Mouse (Mus musculus) layer of hippocampus, adult 8-10 months (tissue): ENCODE data around the gene Cisd3. TPM values are rescaled to one million over a fixed set of nuclear protein-coding genes. Genes with fewer than 3 reads are reported as not detected.
"Not testable (repeated sequence)": the region's sequence is repeated elsewhere in the genome, so short reads cannot be mapped to it uniquely, and the experiment has no call there.

Experiments used
- DNase-seq, 2 experiments: peaks; one replicate each; pipeline ENCODE4 v3.0.0; 2022; ENCODE audit warnings: low spot score in 2 of 2
- total RNA-seq, 4 experiments: library from RNA; stranded (reverse); gene quantifications; 2 replicates each; pipeline ENCODE4 v1.2.4; 2022

Gene Cisd3
- total RNA-seq, 4 experiments from 2014 or later: 45.2 to 60.0 (median 56.7) TPM

DNA sequence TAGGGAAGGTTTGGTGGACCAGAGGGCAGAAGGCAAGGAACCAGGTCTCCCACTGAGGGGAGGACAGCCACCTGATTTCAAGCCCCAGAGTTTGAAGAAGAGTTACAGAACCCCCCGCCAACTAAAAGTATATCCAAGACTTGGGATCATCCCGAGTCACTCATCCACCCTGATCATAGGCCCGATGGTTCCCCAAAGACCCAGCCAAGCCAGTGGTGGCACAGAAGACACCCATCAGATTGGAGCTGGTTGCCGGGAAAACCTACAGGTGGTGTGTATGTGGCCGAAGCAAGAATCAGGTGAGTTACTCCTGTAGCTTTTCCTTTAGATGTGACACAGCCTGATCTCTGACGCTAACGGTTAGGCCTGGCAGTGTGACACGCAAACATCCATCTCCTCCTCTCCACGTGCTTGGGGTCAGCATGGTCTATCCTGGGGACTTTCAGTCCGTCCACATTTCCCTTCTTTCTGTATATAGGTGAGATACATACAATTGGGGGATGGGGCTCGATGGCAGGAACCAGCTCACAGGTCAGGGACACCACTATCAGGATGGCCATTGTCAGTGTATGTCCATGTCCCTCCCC lies 789 bp downstream of the Cisd3 start:
- no peak for DNase-seq

DNA sequence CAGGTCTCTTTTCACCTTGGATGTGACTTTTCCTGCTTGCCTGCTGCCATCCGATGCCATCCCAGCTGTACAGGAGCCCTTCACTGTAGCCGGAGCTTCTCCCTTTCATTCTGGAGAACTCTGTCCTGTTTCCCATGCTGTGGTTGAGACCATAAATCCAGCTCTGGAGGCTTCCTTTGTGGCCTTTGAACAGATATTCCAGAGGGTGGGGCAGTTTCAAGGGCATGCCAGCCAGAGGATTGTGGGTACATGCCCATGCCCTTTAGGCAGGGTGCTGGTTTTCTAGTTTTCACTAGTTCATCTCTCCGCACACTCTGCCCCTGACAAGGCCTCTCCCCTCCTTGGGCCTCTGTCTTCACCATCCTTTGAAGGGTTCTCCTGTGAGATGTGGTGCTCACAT lies 1.4 kb downstream of the Cisd3 start:
- DNase-seq: no peak

DNA sequence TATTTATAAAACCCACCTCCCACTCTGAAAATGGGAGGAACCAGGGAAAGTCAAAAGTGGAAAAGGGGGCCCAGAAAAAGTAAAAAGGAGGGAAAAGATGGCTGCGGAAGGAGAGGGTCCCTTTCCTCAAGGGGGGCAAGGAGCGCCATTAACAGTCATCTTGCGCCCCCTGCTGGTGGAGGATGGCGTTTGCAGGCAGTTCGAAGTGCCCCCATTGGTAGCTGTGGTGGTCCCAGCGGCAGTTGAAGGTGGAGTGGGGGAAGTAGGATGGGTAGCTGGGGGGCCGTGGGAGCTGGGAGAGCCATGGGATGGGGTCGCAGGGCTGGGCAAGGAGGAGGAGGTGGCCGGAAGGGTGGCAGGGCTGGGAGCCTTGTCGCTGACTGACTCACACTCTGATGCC lies 4.2 kb downstream of the Cisd3 start:
- DNase-seq: peak in 1 of 2 experiments; percentile 58

DNA sequence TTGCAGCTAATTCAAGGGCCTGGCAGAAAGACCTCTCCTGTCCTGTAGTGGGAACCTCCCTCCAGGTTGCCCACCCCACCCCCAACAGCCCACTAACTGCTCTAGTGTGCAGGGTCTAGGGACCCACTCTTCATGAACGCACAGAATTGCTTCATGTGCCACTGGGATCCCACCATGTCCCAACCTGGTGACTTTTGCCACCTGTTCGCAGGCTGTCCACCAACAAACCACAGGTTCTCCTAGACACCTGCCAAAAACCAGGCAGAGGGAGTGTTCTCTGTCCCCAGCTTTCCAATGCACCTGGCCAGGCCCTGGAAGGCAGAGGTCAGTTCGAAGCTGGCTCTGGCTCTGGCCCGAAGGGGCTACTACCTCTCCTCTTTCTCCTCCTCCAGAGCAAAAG lies 8.8 kb downstream of the Cisd3 start:
- no peak for DNase-seq

DNA sequence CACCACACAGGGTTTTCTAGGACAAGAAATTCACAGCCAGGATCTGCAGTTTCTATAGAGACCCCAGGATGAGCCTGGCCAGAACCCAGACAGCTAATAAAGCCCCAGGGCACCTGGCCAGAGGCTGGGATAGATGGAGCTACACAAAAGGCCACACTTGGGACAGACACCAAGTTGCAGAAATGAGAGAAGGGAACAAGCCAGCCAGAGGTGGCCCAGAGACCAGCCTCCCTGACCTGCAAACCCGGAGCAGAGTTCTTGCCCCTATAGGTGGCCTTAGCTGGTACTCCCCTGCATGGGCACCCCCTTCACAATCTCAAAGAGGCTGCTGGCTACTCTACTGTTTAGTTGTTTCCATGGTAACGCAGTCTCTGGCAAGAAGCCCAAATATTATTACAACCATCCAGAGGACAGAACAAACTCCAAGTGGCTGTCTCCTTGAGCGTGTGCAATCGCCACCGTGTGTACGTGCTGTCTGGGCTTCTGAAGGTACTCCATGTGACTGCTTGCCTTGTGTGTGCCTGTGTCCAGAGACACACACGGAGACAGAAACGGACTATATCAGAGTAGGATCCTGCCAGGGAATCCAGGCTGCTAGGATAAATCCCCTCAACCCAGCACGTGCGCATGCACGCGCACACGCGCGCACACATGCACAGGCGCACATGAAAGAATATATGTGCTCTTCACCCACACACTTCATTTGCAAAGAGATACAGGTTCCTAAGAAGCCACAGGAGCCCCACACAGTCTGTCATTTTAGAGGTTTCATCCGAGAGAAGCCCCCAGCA lies 9.5 kb downstream of the Cisd3 start:
- DNase-seq: peak; percentile 58 to 67

DNA sequence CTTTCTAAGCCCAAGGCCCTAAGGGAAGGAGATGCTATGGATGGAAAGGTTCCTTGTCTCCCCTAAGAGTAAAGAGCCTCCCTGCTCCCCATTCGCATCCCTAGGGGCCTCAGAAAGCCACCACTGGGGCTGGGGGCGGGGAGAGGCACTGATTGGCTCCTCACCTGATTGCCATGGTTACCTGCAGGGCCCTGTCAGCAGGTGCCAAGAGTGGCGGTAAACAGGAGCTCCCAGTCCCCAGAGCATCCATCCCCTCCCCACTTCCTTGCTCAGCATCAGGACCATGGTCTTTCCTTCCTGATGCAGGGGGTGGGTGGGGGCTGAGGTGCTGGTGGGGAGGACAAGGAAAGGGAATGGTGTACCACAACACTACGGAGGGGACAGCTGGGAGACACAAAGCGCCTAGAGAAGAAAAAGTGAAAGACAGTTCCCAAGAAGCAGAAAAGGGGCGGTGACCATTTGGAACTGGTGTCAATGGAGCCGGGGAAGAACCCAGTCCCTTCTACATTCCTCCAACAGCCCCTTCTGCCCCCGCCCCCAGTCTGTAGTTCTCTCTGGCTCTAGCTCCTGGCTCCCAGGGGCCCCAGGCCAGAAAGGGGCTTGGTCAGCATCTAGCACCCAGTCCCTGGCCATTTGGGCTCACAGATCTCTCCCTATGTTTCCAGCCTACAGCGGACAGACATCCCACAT lies 10.2 kb downstream of the Cisd3 start:
- no peak for DNase-seq

DNA sequence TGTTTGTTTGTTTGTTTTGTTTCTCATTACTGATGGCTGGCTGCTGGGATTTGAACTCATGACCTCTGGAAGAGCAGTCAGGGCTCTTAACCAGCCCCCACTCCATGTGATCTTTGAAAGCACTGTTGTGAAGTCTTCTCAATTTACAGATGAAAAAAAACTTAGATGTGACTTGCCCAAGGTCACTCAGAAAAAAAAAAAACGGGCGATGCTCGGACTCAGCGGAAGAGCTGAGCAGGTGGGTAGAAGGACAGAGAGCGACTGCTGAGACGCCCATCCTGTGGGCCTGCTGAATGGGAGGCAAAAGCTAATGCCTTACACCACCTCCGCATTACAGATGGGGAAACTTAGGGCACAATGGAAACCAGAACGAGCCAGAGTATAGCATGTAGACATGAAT lies 11.0 kb downstream of the Cisd3 start:
- DNase-seq: no peak

DNA sequence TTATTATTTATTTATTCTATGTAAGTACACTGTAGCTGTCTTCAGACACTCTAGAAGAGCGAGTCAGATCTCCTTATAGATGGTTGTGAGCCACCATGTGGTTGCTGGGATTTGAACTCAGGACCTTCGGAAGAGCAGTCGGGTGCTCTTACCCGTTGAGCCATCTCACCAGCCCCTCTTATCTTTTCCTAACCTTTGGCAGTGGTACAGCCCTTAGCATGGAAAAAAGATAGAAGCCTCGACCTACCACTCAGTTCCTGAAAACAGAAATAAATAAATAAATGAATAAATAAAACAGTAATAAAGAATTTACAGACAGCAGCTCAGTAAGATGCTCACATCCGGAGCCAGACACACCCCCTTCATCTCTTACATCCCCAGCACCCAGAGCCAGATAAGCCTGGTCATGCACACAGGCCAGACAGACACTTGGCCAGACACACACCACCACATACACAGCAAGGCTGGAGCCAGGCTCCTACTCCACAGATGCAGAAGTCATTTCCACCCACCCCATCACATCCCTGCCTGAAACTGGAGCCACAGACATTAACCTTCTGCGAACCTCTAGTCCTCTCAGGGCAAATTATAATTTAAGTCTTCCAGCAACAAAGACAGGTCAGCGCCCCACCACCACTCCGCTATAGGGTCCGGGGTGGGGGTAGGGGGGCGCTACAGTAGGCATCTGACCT lies 11.7 kb downstream of the Cisd3 start:
- no peak for DNase-seq

DNA sequence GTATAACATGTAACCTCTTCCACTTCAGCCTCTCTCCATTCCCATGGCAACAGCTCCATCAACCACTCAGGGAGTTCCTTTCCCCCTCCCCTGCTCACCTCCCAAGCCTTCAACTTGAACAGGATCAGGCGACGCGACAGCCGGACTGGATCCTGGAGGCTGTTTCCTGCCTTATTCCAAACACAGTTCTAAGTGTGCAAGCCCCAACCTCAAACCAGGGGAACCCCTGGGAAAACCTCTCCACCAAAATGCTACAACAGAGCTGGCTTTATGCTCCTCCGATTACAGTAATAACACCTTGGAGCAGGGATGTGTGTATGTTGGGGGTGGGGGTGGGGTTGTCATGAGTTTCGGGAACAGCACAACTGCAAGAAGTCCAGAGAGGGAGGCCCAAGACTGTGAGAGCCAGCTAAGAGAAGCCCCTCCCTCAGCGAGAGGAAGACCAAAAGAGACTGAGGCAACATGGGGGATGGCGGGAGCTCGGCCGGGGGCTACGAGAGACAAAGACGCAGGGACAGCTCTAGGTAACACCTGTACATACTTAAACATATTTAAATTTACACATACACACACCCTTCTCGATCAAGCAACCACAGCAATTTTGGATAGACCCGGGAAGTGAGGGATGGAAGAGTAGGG lies 12.4 kb downstream of the Cisd3 start:
- DNase-seq: no peak

DNA sequence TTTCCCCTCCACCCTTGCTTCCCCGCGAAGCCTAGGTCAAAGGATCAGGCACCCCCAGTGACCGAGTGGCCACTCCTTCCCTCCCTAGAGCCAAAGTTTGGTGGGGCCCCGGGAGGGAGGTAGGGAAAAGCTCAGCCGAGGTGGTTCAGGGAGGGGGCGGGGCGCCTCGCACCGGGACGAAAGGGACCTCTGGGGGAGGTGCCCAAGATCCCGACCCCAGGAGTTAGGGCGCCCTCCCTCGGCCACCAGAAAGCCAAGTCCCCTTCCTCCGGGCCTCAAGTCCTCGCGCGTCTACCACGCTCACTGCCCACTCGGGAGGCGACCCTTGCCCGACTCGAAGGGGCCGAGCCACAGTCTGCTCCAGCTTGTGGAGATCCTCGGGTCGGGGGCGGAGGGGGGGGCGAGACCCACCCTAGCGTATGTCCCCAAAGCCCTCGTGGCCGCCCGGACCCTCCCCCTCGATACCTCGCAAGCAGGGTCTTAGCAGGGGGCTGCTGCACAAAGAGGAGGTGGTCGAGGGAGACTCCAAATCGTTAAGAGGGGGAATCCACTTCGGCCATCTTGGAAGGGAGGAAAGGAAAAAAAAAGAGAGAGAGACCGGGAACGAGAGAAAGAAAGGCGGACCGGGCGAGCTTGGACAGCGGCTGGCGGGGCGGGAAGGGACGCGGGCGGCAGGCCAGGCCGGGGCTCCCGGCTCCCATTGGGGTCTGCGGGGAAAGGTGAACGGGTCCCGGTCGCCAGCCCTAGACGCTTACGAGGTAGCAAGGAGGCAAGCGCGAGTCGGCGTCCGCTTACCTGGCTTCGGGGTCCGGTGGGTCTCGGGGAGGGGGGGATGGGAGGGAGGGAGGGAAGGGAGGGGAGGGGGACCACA lies 13.3 kb downstream of the Cisd3 start:
- DNase-seq: no peak

DNA sequence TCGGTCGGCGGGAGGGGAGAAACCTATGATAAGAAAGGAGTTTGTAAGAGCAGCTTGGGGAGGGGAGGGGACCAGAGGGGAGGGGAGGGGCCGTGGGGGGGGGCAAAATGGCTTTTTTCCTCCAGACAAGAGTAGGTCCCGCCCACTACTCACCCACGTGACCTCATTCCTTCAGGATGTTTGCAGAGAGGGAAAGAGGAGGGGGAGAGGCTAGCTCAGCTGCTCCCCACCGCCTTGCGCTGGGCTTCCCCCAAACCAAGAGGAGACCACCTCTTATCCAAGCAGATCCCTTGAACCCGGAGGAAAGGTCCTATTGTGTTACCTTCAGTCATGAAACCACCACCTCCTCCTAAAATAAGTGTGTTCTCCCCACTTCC lies 14.0 kb downstream of the Cisd3 start:
- peak; percentile 72 to 73 for DNase-seq

DNA sequence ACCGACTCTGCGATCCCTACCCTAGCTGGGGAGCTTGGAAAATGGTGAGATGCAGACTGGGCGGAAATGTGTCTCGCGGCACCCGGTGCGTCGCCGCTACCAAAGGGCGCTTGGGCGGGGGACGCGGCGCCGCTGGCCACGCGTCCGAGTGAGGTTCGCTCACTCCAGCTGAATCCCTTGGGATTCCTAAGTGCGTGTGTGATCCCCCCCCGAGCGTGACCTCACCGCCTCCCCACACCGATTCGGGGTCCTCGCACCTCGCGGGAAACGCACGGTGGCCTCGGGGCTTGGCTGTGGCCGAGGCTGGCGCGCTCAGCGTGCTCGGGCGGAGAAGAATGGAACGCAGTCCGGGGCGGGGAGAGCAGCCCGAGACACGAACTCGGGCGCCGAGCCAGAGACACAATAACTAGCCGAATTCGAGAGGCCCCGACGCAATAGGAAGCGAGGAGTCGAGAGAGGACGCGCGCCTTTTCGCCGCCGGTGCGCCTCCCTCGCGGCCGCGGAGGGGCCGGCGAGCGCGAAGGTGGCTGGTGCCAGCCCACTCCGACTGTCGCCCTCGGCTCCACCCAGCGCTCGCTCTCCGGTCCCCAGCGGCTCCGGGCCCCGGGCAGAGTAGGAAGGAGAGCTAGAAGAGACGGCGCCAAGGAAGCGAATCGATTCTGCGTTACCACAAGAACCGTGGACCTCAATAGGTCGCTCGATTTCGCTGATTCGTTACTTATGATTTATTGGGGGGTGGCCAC lies 14.5 kb downstream of the Cisd3 start, which contains the start of gene Pcgf2:
Gene Pcgf2 (minus strand): TSS at position 495 of the 743 bp plus-strand sequence.
- DNase-seq: peak in 1 of 2 experiments; percentile 64

DNA sequence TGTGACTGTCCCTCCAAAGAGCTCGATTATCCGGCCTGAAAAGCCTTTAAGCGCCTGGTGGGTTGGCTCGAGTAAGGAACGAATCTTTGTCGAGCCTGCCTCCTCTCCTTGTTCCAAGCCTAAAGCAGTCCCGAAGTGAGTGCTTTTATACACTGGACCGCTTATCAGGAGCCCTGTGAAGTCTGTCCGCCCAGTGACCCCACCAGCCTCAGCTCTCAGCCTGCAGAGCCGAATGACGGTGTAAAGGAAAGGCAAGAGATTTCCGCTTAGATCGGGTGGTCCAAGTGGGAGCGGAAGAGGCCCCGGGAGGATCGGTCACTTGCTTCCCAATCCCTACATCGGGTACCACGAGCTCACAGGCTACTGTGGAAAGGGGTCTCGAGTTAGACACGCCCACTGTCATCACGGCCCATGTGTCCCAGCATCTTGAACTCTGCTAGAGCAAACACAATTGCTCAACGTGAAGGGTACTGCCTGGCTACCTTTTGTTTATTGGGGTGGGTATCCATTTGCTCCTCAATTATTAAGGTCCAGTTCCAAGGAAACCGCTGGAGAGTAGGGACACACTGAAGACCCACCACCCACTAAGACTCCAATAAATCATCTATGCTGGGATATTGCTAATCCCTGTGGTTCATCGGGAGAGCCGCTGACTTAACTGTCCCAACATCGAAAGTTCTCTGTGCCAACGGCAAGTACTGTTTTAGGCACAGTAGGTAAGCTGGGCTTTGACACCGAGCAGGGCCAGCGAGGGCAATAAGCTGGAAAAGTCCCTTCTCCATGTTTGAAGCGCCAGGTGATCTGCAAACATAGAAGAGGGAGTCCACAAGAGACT lies 15.3 kb downstream of the Cisd3 start:
- DNase-seq: no peak

DNA sequence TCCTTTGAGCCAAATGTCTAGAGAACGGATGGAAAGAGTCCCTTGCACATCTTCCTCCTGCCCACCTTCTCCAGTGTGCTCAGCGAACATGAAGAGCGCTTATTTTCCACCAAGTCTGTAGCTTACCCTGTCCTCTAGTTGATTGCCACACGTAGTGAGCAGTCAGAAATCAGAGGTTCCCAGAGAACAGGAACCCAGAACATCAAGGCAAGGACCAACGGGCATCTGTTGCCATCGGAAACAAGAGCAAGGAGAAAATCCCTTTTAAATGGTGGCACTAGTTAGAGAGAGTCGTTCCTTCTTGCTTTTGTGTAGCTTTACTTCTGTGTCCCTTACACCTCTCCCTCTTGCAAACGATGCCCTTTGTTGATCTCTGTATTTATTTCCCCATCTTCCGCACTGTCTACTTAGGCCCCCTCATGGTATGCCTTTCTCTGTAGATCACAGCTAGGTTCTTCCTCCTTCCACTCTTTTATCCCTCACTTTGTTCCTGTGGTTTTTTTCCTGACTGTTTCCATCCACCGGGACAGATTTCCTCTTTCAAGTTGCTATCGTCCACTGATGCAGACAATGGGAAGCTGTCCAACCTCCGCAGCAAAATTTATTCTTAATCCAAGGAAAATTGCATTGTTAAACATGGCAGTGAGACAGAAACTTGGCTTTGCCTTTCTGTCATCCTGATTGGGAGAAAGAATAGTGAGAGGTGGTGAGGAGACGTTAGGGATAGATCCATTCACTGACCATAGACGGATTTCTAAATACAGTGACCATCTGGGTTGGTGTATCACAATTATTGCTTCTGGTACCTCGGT lies 16.2 kb downstream of the Cisd3 start:
- no peak for DNase-seq

DNA sequence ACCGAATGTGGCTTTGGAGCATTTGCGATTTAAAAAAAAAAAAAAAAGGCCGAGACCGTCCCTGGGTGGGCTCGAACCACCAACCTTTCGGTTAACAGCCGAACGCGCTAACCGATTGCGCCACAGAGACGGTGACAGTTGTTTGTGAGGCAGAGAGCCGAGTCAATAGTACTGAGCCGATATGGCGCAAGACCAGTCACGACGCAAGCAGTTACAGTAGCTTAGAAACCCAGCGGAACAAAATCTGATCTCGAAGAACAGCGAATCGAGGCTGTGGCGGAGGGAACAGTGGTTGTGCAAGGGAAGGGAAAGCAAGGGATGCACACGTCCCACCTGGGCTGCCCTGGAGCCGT lies 16.7 kb downstream of the Cisd3 start:
- DNase-seq: peak; percentile 89 to 93

DNA sequence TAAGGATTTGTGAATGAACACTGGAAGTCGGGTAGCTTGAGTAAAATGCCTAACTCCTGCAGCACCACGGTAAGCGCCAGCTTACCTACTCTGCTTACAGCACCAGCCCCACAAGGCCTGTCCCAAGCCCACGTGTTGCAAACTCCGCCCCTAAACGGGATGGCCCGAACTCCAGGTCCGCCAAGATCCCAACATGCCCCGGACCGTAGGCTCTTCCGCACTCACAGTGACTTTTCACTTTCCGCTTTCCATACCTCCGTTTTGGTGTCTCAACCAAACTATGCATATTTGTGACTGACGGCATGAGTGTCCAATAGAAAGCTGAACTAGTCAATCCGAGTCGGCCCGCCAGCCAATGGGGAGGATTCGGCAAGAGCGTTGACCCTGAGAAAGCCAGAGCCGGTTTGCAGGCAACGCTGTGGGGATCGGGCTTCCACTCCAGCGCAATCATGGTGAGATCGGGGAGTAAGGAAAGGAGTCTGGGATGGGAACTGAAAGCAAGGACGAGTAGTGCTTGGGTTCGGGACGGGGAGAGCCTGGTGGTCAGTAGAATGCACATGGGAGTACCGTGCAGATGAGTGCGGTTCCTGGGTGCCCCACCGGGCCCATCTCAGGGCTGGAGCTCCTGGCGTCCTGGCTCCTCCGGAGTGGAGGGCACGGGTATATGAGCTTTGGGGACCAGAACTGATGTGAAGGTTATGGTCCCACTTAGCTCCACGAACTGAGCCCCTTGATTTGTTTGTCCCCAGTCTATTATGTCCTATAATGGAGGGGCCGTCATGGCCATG lies 17.6 kb downstream of the Cisd3 start, which contains the start of gene Psmb3:
Gene Psmb3 (plus strand): TSS at position 361 of the 788 bp plus-strand sequence.
- DNase-seq: peak; percentile 99 to 100

DNA sequence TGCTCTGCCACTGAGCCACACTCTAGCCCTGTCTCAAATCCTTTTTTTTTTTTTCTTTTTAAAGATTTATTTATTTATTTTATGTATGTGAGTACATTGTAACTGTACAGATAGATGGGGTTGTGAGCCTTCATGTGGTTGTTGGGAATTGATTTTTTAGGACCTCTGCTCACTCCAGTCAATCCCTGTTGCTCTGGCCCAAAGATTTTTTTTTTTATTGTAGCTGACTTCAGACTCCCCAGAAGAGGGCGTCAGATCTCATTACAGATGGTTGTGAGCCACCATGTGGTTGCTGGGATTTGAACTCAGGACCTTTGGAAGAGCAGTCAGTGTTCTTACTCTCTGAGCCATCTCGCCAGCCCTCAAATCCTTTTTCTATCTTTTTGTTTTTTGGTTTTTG lies 24.4 kb downstream of the Cisd3 start:
- DNase-seq: not testable (repeated sequence)
